Mouse (Mus musculus) spleen, adult 10 weeks (tissue): Measurements from ENCODE around the gene Rgl1. TPM values are rescaled to one million over a fixed set of nuclear protein-coding genes. Genes with fewer than 3 reads are reported as not detected.

Experiments used
- polyA plus RNA-seq: library from polyadenylated mRNA; stranded (reverse); fragments of 350-450 nt; fragmentation: Illumina TruSeq; extraction: RNeasy Lipid Tissue Mini Kit (QIAGEN cat#74804); gene quantifications from one replicate; pipeline ENCODE4 v1.2.3, GENCODE M21; 2015; ENCODE audit warnings: low replicate concordance; ENCODE audit not compliant: insufficient read depth

The Rgl1 gene
- 34.9 TPM for polyA plus RNA-seq

GRCm38 (mm10) chr1:152766032-152766772 is at the start of gene Rgl1, which contains the start of gene Arpc5:
Gene Rgl1 (minus strand): TSS chr1:152766351.
Gene Arpc5 (plus strand): TSS chr1:152766542.

DNA sequence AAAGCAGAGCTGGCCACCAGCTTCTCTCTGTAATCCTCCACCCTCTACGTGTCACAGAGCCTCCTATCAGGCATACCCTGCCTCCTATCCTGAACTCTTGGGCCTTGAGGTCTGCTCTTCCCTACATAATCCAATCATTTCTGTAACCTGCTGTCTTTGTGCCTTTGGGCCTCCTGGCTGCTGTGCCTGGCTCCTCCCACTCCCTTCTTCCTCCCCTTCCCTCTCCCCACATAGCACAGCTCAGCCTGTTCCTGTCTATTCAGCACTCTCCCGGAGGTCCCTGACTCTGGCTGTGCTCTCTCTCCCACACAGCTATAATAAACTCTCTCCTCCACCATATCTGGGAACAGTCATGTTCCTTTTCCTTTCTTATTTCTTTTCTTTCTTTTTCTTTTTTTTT is 33.7 kb upstream of the Rgl1 start, which contains the start of gene Ncf2:
Gene Ncf2 (plus strand): TSS at position 298 of the 400 bp plus-strand sequence.

DNA sequence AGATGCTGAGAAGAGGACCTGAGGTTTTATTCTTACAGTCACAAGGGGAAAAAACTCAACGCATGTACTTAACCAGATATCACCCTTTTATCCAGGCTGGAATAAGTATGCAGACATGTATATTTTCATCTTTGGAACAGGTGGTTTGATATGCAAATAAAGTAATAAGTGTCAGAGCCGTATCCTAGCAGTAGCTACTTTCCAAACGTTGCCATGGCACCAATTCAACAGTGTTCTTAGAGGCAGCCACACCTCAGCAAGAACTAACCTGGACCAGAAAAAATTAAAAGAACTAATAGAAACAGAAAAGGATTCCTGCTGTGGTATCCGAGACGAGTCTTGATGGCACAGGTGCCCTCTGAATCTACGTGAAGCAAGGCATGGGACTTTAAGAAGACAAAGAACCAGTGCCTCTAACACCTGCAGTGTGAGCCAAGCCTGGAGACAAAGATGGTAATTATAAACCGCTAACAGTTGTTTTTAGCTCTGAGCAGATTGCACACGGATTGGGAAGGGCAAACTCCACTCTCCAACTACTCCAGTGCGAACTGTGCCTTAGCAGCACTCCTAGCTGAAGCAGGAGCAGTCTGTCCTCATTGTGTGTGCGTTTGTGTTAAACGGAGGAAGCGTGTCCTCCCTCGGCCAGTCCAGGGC is 15.7 kb downstream of the Rgl1 start, which contains the start of gene Apobec4:
Gene Apobec4 (plus strand): TSS at position 240 of the 654 bp plus-strand sequence.

Other genes starting within 250 kb of the Rgl1 start
- not detected for gene Apobec4, start 15.8 kb downstream of the Rgl1 start, polyA plus RNA-seq
- gene Arpc5, start 191 bp upstream of the Rgl1 start, polyA plus RNA-seq, result 470 TPM
- 109 TPM for gene Ncf2, start 33.8 kb upstream of the Rgl1 start, polyA plus RNA-seq
- gene Smg7, start 136.3 kb upstream of the Rgl1 start, polyA plus RNA-seq, result 106 TPM
- 0.73 TPM for gene Nmnat2, start 188.6 kb upstream of the Rgl1 start, polyA plus RNA-seq